Mouse (Mus musculus) heart, adult 11 months (tissue): Measurements from ENCODE around the gene Rpl32.
"Not testable (repeated sequence)": the region's sequence is repeated elsewhere in the genome, so short reads cannot be mapped to it uniquely, and the experiment has no call there.

Experiments used
- DNase-seq: peaks from one replicate; pipeline ENCODE4 v3.0.0; 2022

The Rpl32 gene

GRCm38 (mm10) chr6:115808488-115809231, at the start of gene Rpl32:
TSS of gene Rpl32 (minus strand) at chr6:115808747.
- DNase-seq, result peak; percentile 99

GRCm38 (mm10) chr6:115856361-115856745, 47.8 kb upstream of the Rpl32 start:
- DNase-seq, result peak; percentile 93

- DNase-seq, result no peak
Observed at GRCm38 (mm10) chr6:115855733-115856360, 47.3 kb upstream of the Rpl32 start.

DNA sequence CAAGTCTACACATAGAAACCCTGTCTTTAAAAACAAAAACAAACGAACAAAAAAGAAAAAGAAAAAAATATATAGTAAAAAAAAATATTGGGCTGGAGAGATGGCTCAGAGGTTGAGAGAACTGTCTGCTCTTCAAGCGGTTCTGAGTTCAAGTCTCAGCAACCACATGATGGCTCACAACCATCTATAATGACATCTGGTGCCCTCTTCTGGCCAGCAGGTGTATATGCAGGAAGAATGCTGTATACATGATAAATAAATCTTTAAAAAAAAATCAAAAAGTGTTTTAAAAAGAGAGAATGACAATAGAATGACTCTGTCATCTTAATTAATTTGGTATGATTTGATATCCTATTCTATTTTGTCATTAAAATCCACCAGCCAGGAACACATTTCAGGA, 45.9 kb upstream of the Rpl32 start:
- DNase-seq, result no peak

DNA sequence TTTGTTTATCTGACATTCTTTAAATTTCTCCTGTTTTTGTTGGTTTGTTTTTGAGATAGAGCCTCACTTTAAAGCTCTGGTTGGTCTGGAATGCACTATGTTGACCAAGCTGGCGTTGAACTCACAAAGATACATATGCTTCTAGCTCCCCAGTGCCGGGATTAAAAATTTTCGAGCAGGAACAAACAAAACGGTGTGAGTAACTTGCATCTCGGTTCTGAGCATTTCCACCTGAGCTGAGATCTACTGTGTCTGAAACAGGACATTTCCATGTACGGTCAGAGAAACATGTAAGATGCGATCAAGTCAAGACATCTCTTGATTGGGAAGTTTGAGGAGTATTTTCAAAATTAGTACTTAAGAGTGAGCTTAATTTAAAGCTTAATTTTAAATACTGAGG, 45.4 kb upstream of the Rpl32 start:
- no peak for DNase-seq

DNA sequence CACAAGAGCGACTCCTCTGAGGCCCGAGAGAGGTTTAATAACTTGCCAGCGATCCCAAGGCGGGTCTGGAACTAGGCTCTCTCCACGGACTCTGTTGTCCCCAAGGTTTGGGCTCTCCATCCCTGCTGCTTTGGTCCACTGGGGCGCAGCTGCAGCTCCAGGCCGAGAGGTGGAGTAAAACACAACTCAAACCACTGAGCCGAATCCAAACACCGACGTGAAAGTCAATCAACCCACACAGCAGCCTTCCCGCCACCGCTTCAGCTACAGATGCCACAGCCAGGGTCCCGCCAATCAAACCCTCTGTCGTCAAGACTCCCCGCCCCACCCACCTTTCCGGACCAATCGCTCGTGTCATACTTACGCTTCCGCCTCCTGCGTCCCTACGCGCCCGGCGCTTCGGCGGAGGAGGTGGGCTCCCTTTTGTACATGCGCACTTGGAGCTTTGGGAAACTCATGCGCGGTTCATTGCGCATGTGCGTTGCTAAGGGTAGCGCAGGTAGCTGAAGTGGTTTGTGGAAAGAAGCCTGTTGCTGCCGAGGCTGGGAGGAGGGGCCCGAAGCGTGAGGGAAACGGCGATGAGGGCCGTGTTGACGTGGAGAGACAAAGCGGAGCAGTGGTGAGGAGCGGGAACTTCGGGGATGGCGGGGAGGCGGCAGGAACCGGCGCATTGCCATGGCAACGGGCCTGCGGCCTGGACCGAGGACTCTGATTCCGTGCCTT, 44.7 kb upstream of the Rpl32 start, which contains the start of the genes Mbd4 and Ift122:
Gene Mbd4, minus strand, starts transcription at position 281 of the 723 bp plus-strand sequence.
Gene Ift122, plus strand, starts transcription at position 380 of the 723 bp plus-strand sequence.
- peak; percentile 100 for DNase-seq

DNA sequence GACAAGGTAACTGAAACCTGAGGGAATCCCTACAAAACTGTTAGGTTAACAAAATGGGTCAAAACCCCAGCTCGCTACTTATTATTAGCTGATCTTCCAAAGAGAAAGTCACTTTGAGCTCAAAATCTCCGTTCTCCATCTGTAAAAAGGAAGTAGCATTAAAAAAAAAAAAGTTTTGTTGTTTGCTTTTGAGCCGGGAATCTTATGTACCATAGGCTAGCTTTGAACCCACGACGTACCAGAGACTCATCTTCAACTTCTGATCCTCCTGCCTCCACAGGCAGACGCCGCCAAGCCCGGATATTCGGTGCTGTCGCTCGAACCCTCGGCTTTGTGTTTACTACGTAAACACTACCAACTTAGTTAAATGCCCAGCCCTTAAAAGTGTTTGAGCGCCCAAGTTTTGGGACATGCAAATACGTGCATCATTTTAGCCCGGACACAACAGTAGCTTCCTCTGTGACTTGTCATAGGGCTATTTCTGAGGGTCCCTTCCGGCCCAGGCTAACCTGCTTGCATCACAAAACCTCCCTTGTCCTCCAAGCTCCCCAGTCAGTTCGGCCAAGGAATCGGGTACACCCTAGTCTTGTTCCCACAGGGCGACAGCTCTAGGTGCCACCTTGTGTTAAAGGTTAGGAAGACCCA, 44.0 kb upstream of the Rpl32 start:
- DNase-seq, result no peak

DNA sequence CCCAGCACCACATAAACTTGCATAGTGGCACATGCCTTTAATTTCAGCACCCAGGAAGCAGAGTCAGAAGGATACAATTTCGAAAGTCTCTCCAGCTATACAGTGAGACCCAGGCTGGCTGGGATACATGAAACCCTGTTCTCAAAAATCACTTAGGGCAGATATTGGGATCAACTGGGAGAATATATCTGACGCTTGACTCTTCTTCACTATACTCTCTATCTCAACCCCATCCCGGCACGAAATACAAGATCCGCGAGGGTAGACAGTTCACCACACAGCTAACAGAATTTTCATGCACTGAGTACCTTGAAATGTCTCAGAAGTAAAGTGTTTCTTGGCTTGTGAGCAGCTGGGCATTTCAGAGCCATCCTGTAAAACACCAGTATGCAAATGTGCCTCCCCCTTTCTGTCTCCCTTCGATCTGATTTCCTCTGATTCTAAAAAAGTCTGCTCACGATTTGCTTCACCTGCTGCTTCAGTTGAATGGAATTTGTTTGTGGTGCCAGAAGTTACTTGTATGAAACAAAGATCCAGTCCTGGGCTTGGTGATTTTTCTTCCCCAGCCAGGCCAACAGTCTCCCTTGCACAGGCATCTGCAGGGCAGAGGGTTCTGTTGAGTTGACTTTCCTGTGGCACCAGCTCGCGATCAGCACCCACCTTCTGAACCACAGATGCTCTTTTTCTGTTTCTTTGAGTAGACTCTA, 40.2 kb upstream of the Rpl32 start:
- DNase-seq, result no peak

GRCm38 (mm10) chr6:115846640-115847411, 38.3 kb upstream of the Rpl32 start:
- peak; percentile 94 for DNase-seq

DNA sequence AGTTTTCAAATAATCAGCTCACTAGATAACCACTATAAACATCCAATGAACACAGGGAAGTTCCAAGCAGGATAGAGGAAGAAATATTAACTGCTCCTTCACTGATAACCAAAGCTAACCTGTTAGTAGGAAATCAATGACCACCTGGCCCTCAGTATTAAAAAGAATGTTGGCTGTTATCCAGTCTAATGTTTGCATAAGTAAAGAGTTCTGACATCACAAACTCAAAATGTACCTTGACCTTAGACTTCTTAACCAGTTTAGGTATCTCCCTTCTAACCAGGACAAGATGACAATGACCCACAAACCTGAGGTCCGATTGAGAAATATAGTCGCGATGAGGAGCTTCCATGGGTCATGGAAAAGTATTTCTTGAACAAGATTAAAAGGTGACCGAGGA, 36.5 kb upstream of the Rpl32 start:
- DNase-seq, result no peak

DNA sequence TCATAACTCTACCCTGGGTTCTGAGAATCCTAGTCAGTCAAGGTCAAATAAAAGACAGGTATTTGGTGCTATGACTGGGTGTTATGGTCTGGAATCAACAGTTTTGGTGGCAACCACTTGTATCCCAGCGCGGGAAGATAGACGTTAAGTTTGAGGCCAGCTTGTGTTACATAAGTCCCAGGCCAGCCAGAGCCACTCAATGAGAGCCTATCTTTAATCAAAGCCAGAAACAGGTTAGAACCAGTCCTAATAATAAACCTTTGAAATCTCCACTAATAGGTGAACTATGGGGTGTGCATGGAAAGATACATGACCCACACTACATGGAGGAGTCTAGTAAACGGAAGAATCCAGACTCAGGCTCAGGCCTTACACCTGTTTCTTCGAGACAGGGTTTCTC, 30.2 kb upstream of the Rpl32 start:
- no peak for DNase-seq

DNA sequence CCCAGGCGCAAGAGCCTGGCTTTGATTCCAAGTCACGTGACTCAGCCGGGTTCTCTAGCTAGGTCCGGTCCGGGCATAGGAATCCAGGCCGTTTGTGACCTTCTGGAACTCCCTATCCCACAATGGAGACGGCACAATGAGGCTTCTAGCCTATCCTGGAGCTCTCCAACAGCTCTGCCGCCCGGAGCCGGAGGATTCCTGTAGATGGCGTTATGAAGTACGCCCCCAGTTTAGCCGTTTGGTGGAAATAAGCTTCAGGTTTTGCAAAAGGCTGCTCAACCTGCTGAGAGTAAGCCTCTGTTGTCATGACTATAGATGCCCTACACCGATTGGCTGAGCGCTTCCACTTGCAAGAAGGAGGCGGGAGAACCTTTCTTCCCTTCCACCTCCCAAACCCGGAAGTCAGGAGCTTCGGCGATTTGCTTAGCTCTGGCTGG, 29.6 kb upstream of the Rpl32 start, which contains the start of gene Efcab12:
Gene Efcab12, minus strand, starts transcription at position 252 of the 437 bp plus-strand sequence.
- peak; percentile 98 for DNase-seq

DNA sequence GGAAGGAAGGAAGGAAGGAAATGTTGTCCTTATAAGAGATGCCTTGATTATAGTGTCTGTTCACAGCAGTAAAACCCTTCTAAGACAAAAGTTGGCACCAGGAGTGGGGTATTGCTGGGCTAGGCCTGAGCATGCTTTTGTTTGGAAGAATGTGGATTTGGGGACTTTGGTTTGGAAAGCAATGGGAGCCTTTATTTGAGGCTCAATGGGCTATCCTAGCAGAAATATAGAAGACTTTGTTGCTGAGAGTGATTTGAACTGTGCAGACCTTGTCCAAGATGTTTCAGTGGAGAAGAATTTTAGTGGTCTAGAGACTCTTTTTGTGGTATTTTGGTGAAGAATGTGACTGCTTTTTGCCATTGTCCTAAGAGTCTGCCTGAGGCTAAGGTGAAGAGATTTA, 25.3 kb upstream of the Rpl32 start:
- no peak for DNase-seq

DNA sequence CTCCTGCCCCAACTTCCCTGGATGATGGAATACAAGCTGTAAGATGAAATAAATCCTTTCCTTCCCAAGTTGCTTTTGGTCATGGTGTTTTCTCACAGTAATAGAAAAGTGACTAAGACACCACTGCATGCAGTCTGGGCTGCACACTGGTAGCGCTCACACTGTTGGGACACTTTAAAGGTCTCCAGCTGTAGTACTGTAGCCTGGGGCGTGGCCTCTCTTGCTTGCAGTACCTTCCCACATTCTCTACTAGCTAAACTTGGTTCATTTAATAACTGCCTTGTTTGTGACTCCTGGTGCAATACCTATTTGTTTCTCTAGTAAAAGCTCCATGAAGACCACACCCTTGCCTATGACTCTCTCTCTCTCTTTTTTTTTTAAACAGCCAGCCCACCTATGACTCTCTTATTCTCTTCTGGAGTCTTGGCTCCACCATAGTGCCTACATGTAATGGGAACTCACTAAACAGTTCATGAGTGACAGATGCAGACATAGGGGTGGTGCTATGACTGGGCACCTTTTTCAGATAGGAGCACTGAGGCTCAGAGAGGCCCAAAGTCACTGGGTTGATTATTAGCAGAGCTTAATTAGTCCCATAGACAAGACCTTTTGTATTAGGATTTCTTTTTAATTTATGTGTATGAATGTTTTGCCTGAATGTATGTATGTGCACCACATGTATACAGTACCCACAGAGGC, 23.8 kb upstream of the Rpl32 start:
- DNase-seq, result no peak

- no peak for DNase-seq
Observed at GRCm38 (mm10) chr6:115830779-115831601, 22.4 kb upstream of the Rpl32 start.

GRCm38 (mm10) chr6:115823850-115824464, 15.4 kb upstream of the Rpl32 start:
- not testable (repeated sequence) for DNase-seq

- DNase-seq, result no peak
Observed at GRCm38 (mm10) chr6:115821216-115821993, 12.9 kb upstream of the Rpl32 start.

- peak; percentile 79 for DNase-seq
Observed at GRCm38 (mm10) chr6:115818129-115818528, 9.6 kb upstream of the Rpl32 start.

GRCm38 (mm10) chr6:115815041-115815440, 6.5 kb upstream of the Rpl32 start:
- peak; percentile 89 for DNase-seq
